Mouse (Mus musculus): ENCODE measurements at regions not wholly inside any gene's neighbourhood (a gene's known extent, or its start where the extent isn't known, plus 50 kb on each side); places are given as distances from the start of the nearest gene placed in this dataset.
"Not testable (repeated sequence)": the region's sequence is repeated elsewhere in the genome, so short reads cannot be mapped to it uniquely, and the experiment has no call there.

DNA sequence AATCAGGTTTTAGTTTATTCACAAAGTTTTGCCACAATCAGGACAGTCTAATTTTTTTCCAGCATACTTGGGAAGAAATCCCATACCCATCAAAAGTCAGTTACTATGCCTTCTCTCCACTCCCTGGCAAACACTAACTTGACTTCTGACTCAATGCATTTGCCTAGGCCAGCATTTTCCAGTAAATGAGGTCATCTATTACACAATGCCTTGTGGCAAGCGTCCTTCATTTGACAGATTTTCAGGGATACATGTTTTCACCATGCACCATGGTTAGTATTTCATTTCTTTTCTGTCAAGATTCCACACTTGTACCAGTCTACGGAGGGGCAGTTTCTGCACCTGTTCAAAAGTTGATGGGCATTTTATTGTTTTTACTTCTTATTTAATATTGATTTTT lies 88.4 kb upstream of the Slc2a12 start:
- DNase-seq = not testable (repeated sequence)

GRCm38 (mm10) chr10:22569250-22570010 lies 75.4 kb upstream of the Slc2a12 start:
- DNase-seq = not testable (repeated sequence)

- not testable (repeated sequence) for DNase-seq
Observed at GRCm38 (mm10) chr10:22574048-22574447, 70.8 kb upstream of the Slc2a12 start.

DNA sequence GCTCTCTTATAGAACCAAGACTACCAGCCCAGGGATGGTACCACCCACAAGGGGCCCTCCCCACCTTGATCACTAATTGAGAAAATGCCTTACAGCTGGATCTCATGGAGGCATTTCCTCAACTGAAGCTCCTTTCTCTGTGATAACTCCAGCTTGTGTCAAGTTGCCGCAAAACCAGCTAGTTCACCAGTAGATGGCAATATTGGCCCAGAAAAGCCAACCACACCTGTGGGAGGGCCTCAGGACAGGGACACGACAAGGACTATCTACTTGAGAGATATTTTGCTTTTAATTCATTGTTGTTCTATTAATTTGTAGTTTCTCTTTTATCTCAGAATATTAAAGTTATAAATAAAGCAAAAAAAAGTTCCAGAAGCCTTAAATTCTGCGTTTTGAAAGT lies 65.4 kb upstream of the Slc2a12 start:
- DNase-seq = peak; percentile 40 to 67

DNA sequence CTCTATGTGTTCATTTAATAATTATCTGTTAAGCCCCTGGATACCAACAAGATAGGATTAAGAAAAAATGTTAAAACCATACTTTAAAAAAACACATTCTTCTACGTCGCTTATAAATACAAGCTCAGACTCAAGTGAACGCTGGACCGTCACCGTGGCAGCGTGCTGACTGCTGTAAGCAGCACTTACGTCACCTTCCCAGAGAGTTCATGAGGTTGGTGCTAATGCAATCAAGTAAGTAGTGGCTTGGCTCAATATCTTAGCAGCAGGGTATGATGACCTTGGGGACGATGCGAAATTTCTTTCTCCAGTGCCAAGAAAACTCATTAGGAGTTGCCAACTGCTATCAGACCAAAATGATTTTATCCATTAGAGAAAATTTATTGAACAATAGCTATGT lies 63.5 kb upstream of the Slc2a12 start:
- DNase-seq = not testable (repeated sequence)

GRCm38 (mm10) chr10:22583306-22583705 lies 61.5 kb upstream of the Slc2a12 start:
- DNase-seq = not testable (repeated sequence)

- not testable (repeated sequence) for DNase-seq
Observed at GRCm38 (mm10) chr10:22588587-22588986, 56.2 kb upstream of the Slc2a12 start.

DNA sequence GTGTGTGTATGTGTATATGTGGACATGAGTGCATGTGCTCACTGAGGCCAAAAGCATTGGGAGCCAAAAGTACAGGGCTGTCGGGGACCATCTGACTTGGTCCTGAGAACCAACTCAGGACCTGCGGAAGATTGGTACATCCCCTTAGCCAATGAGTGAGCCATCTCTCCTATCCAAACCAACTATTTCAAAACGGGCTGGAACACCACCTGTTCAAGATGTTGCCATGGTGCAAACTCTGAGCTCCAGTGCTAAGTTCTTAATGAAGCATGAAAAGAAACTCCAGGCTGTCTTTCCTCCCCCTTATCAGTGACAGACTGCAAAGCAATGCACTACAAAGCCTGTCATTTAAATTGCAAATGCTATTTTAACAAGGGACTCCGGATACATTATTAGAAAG lies 53.1 kb upstream of the Slc2a12 start:
- DNase-seq = not testable (repeated sequence)

GRCm38 (mm10) chr10:22592189-22592603 lies 52.6 kb upstream of the Slc2a12 start:
- DNase-seq = not testable (repeated sequence)

- DNase-seq = not testable (repeated sequence)
Observed at GRCm38 (mm10) chr10:22592752-22593151, 52.1 kb upstream of the Slc2a12 start.
